Mouse (Mus musculus) testis, postnatal 10 days (tissue): Measurements from ENCODE around the gene Tysnd1.

Experiments used
- DNase-seq: peaks from one replicate; pipeline ENCODE4 v3.0.0; 2021; ENCODE audit warnings: low spot score

Tysnd1 gene

GRCm38 (mm10) chr10:61694870-61695670 lies at the start of gene Tysnd1:
Tysnd1 (plus strand) TSS chr10:61695514.
- DNase-seq: peak; percentile 98

- DNase-seq: no peak
Measured at GRCm38 (mm10) chr10:61646557-61646956, 48.8 kb upstream of the Tysnd1 start.

GRCm38 (mm10) chr10:61647790-61648736 lies 47.3 kb upstream of the Tysnd1 start, which contains the start of gene Ppa1:
Ppa1 (plus strand) TSS chr10:61648552.
- DNase-seq: peak; percentile 94

GRCm38 (mm10) chr10:61648737-61649645 lies 46.3 kb upstream of the Tysnd1 start:
- DNase-seq: no peak

GRCm38 (mm10) chr10:61654105-61654504 lies 41.2 kb upstream of the Tysnd1 start:
- no peak for DNase-seq

GRCm38 (mm10) chr10:61654691-61655090 lies 40.6 kb upstream of the Tysnd1 start:
- DNase-seq: no peak

GRCm38 (mm10) chr10:61655188-61655587 lies 40.1 kb upstream of the Tysnd1 start:
- no peak for DNase-seq

- DNase-seq: no peak
Measured at GRCm38 (mm10) chr10:61656928-61657882, 38.1 kb upstream of the Tysnd1 start.

- DNase-seq: peak; percentile 68
Measured at GRCm38 (mm10) chr10:61657985-61658384, 37.3 kb upstream of the Tysnd1 start.

GRCm38 (mm10) chr10:61661887-61662286 lies 33.4 kb upstream of the Tysnd1 start:
- no peak for DNase-seq

- peak; percentile 54 for DNase-seq
Measured at GRCm38 (mm10) chr10:61662391-61662988, 32.8 kb upstream of the Tysnd1 start.

GRCm38 (mm10) chr10:61665111-61665510 lies 30.2 kb upstream of the Tysnd1 start:
- DNase-seq: no peak

GRCm38 (mm10) chr10:61665651-61666050 lies 29.7 kb upstream of the Tysnd1 start:
- DNase-seq: no peak

GRCm38 (mm10) chr10:61669289-61669688 lies 26.0 kb upstream of the Tysnd1 start:
- no peak for DNase-seq

GRCm38 (mm10) chr10:61669896-61670295 lies 25.4 kb upstream of the Tysnd1 start:
- no peak for DNase-seq

GRCm38 (mm10) chr10:61670758-61671157 lies 24.6 kb upstream of the Tysnd1 start:
- no peak for DNase-seq

- no peak for DNase-seq
Measured at GRCm38 (mm10) chr10:61675935-61676334, 19.4 kb upstream of the Tysnd1 start.

- no peak for DNase-seq
Measured at GRCm38 (mm10) chr10:61679545-61679944, 15.8 kb upstream of the Tysnd1 start.

GRCm38 (mm10) chr10:61680015-61680913 lies 15.1 kb upstream of the Tysnd1 start, which contains the start of gene Sar1a:
Sar1a (plus strand) TSS chr10:61680299.
- peak; percentile 99 for DNase-seq
